11 mouse cellular contexts compared by ENCODE assay signal in the genomic region with DNA sequence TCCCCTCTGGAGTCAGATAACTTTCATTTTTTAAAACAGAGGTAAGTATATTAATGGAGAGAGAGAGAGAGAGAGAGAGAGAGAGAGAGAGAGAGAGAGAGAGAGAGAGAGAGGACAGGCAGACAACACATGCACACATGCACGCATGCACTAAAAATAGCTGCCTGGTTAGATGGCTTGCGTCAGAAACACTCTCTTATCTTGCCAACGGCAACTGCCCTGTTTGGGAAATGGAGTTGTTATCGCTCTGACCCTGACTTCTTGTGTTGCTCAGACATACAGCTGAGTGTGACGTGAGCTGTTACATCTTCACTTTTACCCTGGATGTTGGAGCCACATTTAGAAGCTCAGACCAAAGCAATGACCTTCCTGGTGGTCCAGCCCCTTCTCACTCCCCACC. TPM values are rescaled to one million over a fixed set of nuclear protein-coding genes. Genes with fewer than 3 reads are reported as not detected.
DNase-seq lines count a peak whose midpoint lies in the region; ATAC-seq and TF ChIP-seq lines count a peak whose summit lies in the region.
"Had no signal": no experiment of that assay in that cellular context is flagged by ENCODE, and none has a peak within 500 bp of the region (broad histone marks: within the 10 kb centered on the region; RNA-seq: fewer than 3 reads in every experiment).

No protein-coding gene starts in this region.

- peak; percentile 48 for DNase-seq in spleen, adult 12 weeks (ENCODE audit: low spot score)
- no peak for DNase-seq in spleen, adult 18-20 months
- peak; percentile 52 for DNase-seq in heart, postnatal 4 days
- no peak for DNase-seq in stomach, postnatal 0 days (ENCODE audit: low spot score)
- no peak for DNase-seq in kidney, postnatal 25 days
- no peak for DNase-seq in cerebellum, adult 11-12 months
- DNase-seq: cerebellum, adult 9-10 months; kidney, postnatal 4 days; lung, postnatal 14 days had no signal

- no peak for TF ChIP-seq EP300 in stomach, postnatal 0 days (optimal IDR thresholded peaks at IDR 0.05)

- no peak overlapping the region for H3K27ac ChIP-seq in stomach, postnatal 0 days (replicated peaks)
- H3K27ac ChIP-seq: forebrain, embryonic 13.5 days had no signal

- H3K36me3 ChIP-seq in erythroblast, embryonic 14.5 days (ENCODE audit: control insufficient read depth): peaks cover 6% of the 10 kb centered on the region
- H3K36me3 ChIP-seq in stomach, postnatal 0 days (ENCODE audit: control insufficient read depth, insufficient read depth, low read length): no peaks in the 10 kb centered on the region

- peaks cover 12% of the 10 kb centered on the region for H3K9me3 ChIP-seq in erythroblast, embryonic 14.5 days (ENCODE audit: control insufficient read depth, low read length)
- no peaks in the 10 kb centered on the region for H3K9me3 ChIP-seq in stomach, postnatal 0 days (ENCODE audit: control insufficient read depth, low read length)

- TF ChIP-seq CTCF in stomach, postnatal 0 days (IDR thresholded peaks at IDR 0.05; ENCODE audit: low read depth): no peak

- no peak overlapping the region for H3K4me2 ChIP-seq in stomach, postnatal 0 days (replicated peaks; ENCODE audit: low read depth)
- H3K4me2 ChIP-seq: forebrain, embryonic 13.5 days had no signal

- H3K9ac ChIP-seq in stomach, postnatal 0 days (ENCODE audit: low read length): no peak overlapping the region
- H3K9ac ChIP-seq: forebrain, embryonic 13.5 days had no signal

- H3K4me1 ChIP-seq in erythroblast, embryonic 14.5 days (ENCODE audit: control insufficient read depth): peaks cover 39% of the 10 kb centered on the region
- H3K4me1 ChIP-seq in stomach, postnatal 0 days (replicated peaks; ENCODE audit: control insufficient read depth, insufficient read depth): no peaks in the 10 kb centered on the region
- H3K4me1 ChIP-seq: forebrain, embryonic 13.5 days had no signal

- no peaks in the 10 kb centered on the region for H3K27me3 ChIP-seq in erythroblast, embryonic 14.5 days (ENCODE audit: control insufficient read depth)
- H3K27me3 ChIP-seq in stomach, postnatal 0 days (ENCODE audit: control insufficient read depth, insufficient read depth, low read length): no peaks in the 10 kb centered on the region
- H3K27me3 ChIP-seq: forebrain, embryonic 13.5 days had no signal

- H3K4me3 ChIP-seq in erythroblast, embryonic 14.5 days (replicated peaks): peak overlapping the region; percentile 36
- H3K4me3 ChIP-seq in stomach, postnatal 0 days (ENCODE audit: low read depth, low read length): no peak overlapping the region
- H3K4me3 ChIP-seq: forebrain, embryonic 13.5 days had no signal

- WGBS in stomach, postnatal 0 days: 43% methylated on average over 5 of the region's 5 CpGs

- peak; percentile 68 for ATAC-seq in stomach, postnatal 0 days (ENCODE audit: low FRiP score, low TSS enrichment)
- ATAC-seq: forebrain, embryonic 13.5 days had no signal

RNA-seq across cellular contexts. Expression of gene Olfml2b, which starts 21.4 kb away (rescaled TPM):
- not detected in 2 replicates for polyA plus RNA-seq in erythroblast, embryonic 14.5 days (2012)
- 10 to 100 TPM; 53.6 to 56.8 TPM for total RNA-seq in heart, postnatal 4 days (2021)
- polyA plus RNA-seq in stomach, postnatal 0 days (2015; fragmentation: Nextera tagmentation; extraction: Ambion mirVana): 31.8 and 33.6 TPM in 2 replicates

RNA-seq across cellular contexts. Expression of gene Nos1ap, which starts 33.3 kb away (rescaled TPM):
- polyA plus RNA-seq in erythroblast, embryonic 14.5 days (2012): 1.1 TPM in 2 replicates
- 10 to 100 TPM; 19.9 to 20.0 TPM for total RNA-seq in heart, postnatal 4 days (2021)
- 6.8 and 8.0 TPM in 2 replicates for polyA plus RNA-seq in stomach, postnatal 0 days (2015; fragmentation: Nextera tagmentation; extraction: Ambion mirVana)

Comparison
In these comparisons a context has a peak if more than half of its experiments do, and no peak if none do; other contexts are left out.
1. DNase-seq: peak in spleen, adult 12 weeks (single experiment) and heart, postnatal 4 days (single experiment); none in spleen, adult 18-20 months (0 of 2), stomach, postnatal 0 days (single experiment), kidney, postnatal 25 days (0 of 2) and cerebellum, adult 11-12 months (single experiment).
2. RNA of gene Olfml2b, which starts 21.4 kb away (polyA plus RNA-seq): 31.8 to 33.6 TPM in stomach, postnatal 0 days; not detected in erythroblast, embryonic 14.5 days; every median in the first group is over 10 times any median in the second.